Mouse (Mus musculus): ENCODE data around the gene Cc2d1b. TPM values are rescaled to one million over a fixed set of nuclear protein-coding genes. Genes with fewer than 3 reads are reported as not detected.
A peak's percentile ranks its signal among the peaks of the same experiment; 100 is the strongest.

Cc2d1b gene
- 47.8 and 49.0 TPM in 2 replicates for polyA plus RNA-seq (2011; ENCODE audit: insufficient read depth, insufficient read length, low read depth, missing spikeins)

DNA sequence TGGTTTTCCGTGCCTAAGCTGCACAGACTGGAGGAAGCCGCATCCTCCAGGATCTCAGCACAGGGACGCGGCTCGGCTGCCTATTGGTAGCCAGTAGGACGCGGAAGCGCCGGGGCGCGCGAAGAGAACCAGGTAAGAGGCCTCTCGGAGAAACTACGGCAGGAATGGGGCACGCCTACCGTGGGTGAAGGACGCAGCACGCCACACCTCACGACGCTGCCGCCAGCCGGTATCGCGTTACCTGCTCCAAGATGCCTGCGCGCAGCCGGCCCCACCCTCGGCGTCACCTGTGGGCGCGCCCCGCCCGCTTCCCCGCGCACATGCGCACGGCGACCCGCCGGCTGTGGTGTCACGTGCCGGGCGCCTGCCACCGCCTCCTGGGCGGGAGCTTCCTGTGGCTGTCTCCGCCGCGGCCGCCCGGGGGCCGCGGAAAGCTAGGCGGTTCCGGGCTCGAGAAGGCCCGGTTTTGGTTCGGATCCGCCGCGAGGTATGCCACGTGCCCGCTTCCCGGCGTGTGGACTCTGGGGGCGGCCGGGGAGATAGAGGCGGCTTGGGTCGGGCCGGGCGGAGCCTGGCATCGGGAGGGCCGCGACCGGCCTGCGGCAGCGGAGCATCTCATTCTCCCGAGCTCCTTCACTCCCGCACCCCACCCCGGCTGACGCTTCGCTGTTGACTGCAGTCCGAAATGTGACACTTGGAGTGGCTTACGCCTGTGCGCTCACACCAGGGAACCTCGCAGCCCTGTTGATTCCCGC lies at the start of gene Cc2d1b:
Gene Cc2d1b (plus strand): TSS at position 354 of the 755 bp plus-strand sequence.
- H3K4me1 ChIP-seq (ENCODE audit: control insufficient read depth, insufficient read depth, low read length) = no peaks in the 10 kb centered on the region
- peak within 1 kb of the TSS; percentile 84 for H3K27ac ChIP-seq (ENCODE audit: insufficient read depth, low read length)
- no peaks in the 10 kb centered on the region for H3K9me3 ChIP-seq (replicated peaks; ENCODE audit: control insufficient read depth, insufficient read depth, low read length, poor library complexity, severe bottlenecking)
- no peaks in the 10 kb centered on the region for H3K27me3 ChIP-seq (ENCODE audit: control insufficient read depth, insufficient read depth, low read length, poor library complexity, severe bottlenecking)
- H3K9ac ChIP-seq (ENCODE audit: low read depth, poor library complexity, severe bottlenecking) = peak within 1 kb of the TSS; percentile 89
- peak within 1 kb of the TSS; percentile 86 for H3K4me3 ChIP-seq (ENCODE audit: low read depth, low read length)
- peaks cover 13% of the 10 kb centered on the region for H3K36me3 ChIP-seq (ENCODE audit: control insufficient read depth, insufficient read depth, low read length, poor library complexity, severe bottlenecking)
- TF ChIP-seq POLR2A (IDR thresholded peaks at IDR 0.05; ENCODE audit: insufficient read depth, low read length) = peak; percentile 67
- TF ChIP-seq EP300 (IDR thresholded peaks at IDR 0.05; ENCODE audit: insufficient read depth, low read depth, low read length) = peak; percentile 67; the same call in 1 of the 2 replicates
- TF ChIP-seq CTCF (IDR thresholded peaks at IDR 0.05; ENCODE audit: low read depth, low read length) = no peak

DNA sequence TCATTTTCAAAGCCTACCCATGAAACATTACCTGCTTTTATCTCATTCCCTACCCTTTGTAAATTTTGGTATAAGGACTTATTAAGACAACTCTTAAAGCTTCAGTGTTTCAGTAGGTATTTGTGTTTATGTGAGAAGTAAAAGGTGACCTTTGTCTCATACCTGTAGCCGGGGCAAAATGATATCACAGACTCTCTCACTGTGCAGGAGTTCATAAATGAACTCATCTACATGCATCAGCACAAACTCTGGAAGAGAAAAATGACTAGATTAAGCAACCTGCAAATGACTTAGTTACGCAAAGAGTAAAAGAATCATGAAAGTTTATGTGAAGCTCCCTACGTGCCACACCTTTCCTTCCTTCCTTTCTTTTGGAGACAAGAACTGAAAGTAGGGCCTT lies 47.1 kb upstream of the Cc2d1b start:
- no peak overlapping the region for H3K4me3 ChIP-seq (ENCODE audit: low read depth, low read length)
- TF ChIP-seq CTCF (IDR thresholded peaks at IDR 0.05; ENCODE audit: low read depth, low read length) = no peak
- no peak for TF ChIP-seq EP300 (IDR thresholded peaks at IDR 0.05; ENCODE audit: insufficient read depth, low read depth, low read length)
- TF ChIP-seq POLR2A (IDR thresholded peaks at IDR 0.05; ENCODE audit: insufficient read depth, low read length) = no peak
- H3K4me1 ChIP-seq (ENCODE audit: control insufficient read depth, insufficient read depth, low read length) = no peaks in the 10 kb centered on the region
- no peak overlapping the region for H3K9ac ChIP-seq (ENCODE audit: low read depth, poor library complexity, severe bottlenecking)
- H3K36me3 ChIP-seq (ENCODE audit: control insufficient read depth, insufficient read depth, low read length, poor library complexity, severe bottlenecking) = peaks cover 68% of the 10 kb centered on the region
- H3K9me3 ChIP-seq (replicated peaks; ENCODE audit: control insufficient read depth, insufficient read depth, low read length, poor library complexity, severe bottlenecking) = no peaks in the 10 kb centered on the region
- H3K27me3 ChIP-seq (ENCODE audit: control insufficient read depth, insufficient read depth, low read length, poor library complexity, severe bottlenecking) = no peaks in the 10 kb centered on the region
- H3K27ac ChIP-seq (ENCODE audit: insufficient read depth, low read length) = no peak overlapping the region

DNA sequence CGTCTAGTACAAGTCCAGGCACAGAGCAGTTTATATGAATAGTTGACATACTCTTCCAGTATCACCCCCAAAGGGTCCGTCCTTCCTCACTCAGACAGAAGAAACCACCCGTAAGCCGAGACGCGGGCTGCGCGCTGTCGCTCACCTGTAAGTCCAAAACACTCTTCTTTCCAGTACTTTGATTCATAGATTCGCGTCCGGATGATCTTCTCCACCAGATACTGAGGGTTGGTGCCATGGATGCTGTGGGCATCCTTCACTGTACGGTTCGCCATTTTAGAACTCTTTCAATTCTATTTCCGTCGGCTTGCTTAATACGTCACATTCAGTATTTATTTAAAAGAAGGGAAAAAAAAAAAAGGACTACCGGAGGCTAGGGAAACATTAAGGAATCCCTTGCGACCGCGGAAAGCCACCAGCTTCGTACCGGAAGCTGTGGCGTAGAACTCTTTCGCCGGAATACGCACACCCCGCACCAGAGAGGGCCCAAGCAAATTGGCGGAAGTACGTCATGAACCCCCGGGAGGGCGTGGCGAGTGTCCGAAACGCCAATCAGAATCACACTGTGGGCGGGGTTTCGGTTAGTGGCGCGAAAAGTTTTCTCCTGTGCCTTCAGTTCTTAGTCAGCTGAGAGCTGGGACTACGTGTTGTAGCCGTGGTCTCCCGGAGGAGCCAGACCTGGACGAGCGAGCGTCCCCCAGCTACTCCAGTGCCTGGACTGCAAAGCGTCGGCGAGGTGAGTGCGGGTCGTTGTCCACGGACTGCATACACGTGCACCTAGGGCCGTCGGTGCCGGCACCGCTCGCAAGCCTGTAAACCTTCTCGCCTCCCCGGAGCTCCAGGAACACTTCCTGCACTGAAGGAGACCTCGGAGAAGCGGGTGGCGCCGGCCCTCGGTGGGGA lies 40.6 kb upstream of the Cc2d1b start, which contains the start of the genes Prpf38a and Orc1:
Gene Prpf38a (minus strand): TSS at position 497 of the 903 bp plus-strand sequence.
Gene Orc1 (plus strand): TSS at position 584 of the 903 bp plus-strand sequence.
- H3K27ac ChIP-seq (ENCODE audit: insufficient read depth, low read length) = peak within 1 kb of the TSS; percentile 76
- H3K36me3 ChIP-seq (ENCODE audit: control insufficient read depth, insufficient read depth, low read length, poor library complexity, severe bottlenecking) = peaks cover 20% of the 10 kb centered on the region
- H3K27me3 ChIP-seq (ENCODE audit: control insufficient read depth, insufficient read depth, low read length, poor library complexity, severe bottlenecking) = no peaks in the 10 kb centered on the region
- no peaks in the 10 kb centered on the region for H3K4me1 ChIP-seq (ENCODE audit: control insufficient read depth, insufficient read depth, low read length)
- H3K4me3 ChIP-seq (ENCODE audit: low read depth, low read length) = peak within 1 kb of the TSS; percentile 99
- H3K9me3 ChIP-seq (replicated peaks; ENCODE audit: control insufficient read depth, insufficient read depth, low read length, poor library complexity, severe bottlenecking) = no peaks in the 10 kb centered on the region
- H3K9ac ChIP-seq (ENCODE audit: low read depth, poor library complexity, severe bottlenecking) = peak within 1 kb of the TSS; percentile 86
- TF ChIP-seq POLR2A (IDR thresholded peaks at IDR 0.05; ENCODE audit: insufficient read depth, low read length) (peak; percentile 98), CTCF (IDR thresholded peaks at IDR 0.05; ENCODE audit: low read depth, low read length) (no peak), EP300 (IDR thresholded peaks at IDR 0.05; ENCODE audit: insufficient read depth, low read depth, low read length) (0 out of 2 replicates have a peak, but pooled peaks have one; percentile 5)

DNA sequence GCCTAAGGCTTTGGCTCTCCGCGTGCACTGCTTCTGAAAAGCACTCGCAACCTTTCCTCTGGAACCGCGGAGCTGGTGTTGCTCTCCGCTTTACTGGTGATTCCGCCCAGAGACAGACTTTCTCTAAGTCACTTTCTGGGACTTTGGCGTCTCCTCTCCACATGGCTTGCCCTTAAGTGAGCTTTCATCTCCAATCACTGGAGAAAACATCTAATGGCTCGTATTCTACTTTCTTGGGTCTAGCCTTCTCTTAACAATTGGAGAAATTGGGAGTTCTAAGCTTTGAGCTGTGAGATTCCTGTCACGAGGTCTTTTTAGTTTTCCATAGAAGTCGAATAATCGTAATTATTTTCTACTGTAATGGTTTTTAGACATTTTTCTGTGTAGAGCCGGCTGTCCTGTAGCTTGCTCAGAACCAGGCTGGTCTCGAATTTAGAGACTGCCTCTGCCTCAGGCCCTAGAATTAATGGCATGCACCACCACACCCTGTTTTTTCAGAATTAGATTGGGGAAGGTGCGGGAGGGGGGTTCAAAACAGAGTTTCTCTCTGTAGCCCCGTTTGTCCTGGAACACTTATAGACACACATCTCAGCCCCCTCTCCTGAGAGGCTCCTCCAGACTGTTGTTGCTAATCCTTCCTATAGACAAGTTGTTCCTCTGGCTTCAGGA lies 39.9 kb upstream of the Cc2d1b start:
- TF ChIP-seq CTCF (IDR thresholded peaks at IDR 0.05; ENCODE audit: low read depth, low read length) (no peak), POLR2A (IDR thresholded peaks at IDR 0.05; ENCODE audit: insufficient read depth, low read length) (no peak), EP300 (IDR thresholded peaks at IDR 0.05; ENCODE audit: insufficient read depth, low read depth, low read length) (no peak)
- Histone ChIP-seq H3K27ac (ENCODE audit: insufficient read depth, low read length) (peak overlapping the region; percentile 35), H3K9me3 (replicated peaks; ENCODE audit: control insufficient read depth, insufficient read depth, low read length, poor library complexity, severe bottlenecking) (no peaks in the 10 kb centered on the region), H3K4me1 (ENCODE audit: control insufficient read depth, insufficient read depth, low read length) (no peaks in the 10 kb centered on the region), H3K36me3 (ENCODE audit: control insufficient read depth, insufficient read depth, low read length, poor library complexity, severe bottlenecking) (peaks cover 20% of the 10 kb centered on the region), H3K9ac (ENCODE audit: low read depth, poor library complexity, severe bottlenecking) (peak overlapping the region; percentile 86), H3K4me3 (ENCODE audit: low read depth, low read length) (peak overlapping the region; percentile 77), H3K27me3 (ENCODE audit: control insufficient read depth, insufficient read depth, low read length, poor library complexity, severe bottlenecking) (no peaks in the 10 kb centered on the region)

DNA sequence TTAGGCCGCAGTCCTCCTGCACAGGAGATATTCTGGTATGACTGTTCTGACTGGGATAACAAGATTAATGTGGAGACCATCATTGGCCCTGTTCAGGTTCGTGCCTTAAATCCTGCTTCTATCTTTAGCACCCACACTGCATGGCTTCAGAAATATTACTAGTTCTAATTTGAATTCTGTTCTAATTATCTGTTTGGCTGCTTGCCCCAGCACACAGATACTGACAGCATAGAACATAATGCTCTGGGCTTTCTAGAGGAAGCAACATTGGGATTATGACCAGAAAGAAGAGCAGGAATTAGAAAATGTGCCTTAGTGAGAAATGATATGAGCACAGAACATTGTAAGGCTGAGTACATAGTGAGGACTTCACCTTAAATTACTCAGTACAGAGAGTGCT lies 26.4 kb upstream of the Cc2d1b start:
- Histone ChIP-seq H3K9me3 (replicated peaks; ENCODE audit: control insufficient read depth, insufficient read depth, low read length, poor library complexity, severe bottlenecking) (no peaks in the 10 kb centered on the region), H3K9ac (ENCODE audit: low read depth, poor library complexity, severe bottlenecking) (no peak overlapping the region), H3K36me3 (ENCODE audit: control insufficient read depth, insufficient read depth, low read length, poor library complexity, severe bottlenecking) (peaks cover 73% of the 10 kb centered on the region), H3K4me1 (ENCODE audit: control insufficient read depth, insufficient read depth, low read length) (no peaks in the 10 kb centered on the region), H3K4me3 (ENCODE audit: low read depth, low read length) (no peak overlapping the region), H3K27me3 (ENCODE audit: control insufficient read depth, insufficient read depth, low read length, poor library complexity, severe bottlenecking) (no peaks in the 10 kb centered on the region), H3K27ac (ENCODE audit: insufficient read depth, low read length) (no peak overlapping the region)
- TF ChIP-seq CTCF (IDR thresholded peaks at IDR 0.05; ENCODE audit: low read depth, low read length) (no peak), POLR2A (IDR thresholded peaks at IDR 0.05; ENCODE audit: insufficient read depth, low read length) (no peak), EP300 (IDR thresholded peaks at IDR 0.05; ENCODE audit: insufficient read depth, low read depth, low read length) (no peak)

Data from ES-Bruce4 (cell line).